Mouse (Mus musculus): ENCODE results near the gene Dnttip1. TPM values are rescaled to one million over a fixed set of nuclear protein-coding genes. Genes with fewer than 3 reads are reported as not detected.
"Not testable (repeated sequence)": the region's sequence is repeated elsewhere in the genome, so short reads cannot be mapped to it uniquely, and the experiment has no call there.

The Dnttip1 gene
- 56.9 and 61.0 TPM in 2 replicates for polyA plus RNA-seq (2016; fragmentation: Nextera tagmentation; extraction: Ambion mirVana)

DNA sequence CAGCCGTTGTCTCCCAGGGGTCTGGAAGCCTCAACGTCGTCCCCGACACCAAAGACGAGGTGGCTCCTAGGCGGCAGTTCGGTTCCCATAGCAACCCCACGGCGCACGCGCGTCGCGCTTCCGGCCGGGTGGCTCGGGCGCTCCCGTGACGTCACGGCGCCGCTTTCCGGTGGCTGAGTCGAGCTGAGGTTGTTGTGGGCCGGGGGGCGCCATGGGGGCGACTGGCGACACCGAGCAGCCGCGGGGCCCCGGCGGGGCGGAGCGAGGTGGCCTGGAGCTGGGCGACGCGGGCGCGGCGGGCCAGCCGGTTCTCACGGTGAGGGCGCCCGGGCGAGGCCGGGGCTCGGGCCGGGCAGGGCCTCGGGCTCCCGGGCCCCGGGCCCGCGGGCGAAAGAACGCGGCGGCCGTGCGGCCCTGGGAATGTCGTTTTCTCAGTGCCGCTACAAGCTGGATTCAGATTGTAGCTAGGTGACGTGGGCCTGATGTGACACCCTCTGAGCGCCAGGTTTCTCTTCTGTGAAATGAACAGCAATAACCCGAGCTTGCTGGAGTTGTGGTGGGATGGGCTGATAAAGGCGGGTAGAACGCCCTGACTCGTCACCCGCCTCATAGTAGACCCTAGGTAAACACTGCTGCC lies at the start of gene Dnttip1, which contains the start of gene Wfdc3:
Gene Dnttip1 (plus strand): TSS at position 141 of the 637 bp plus-strand sequence.
Gene Wfdc3 (minus strand): TSS at position 89 of the 637 bp plus-strand sequence.
- no peaks in the 10 kb centered on the region for H3K9me3 ChIP-seq (replicated peaks)
- 1% methylated on average over 65 of the region's 70 CpGs for WGBS (ENCODE audit: insufficient replicate concordance)
- H3K4me2 ChIP-seq = peak within 1 kb of the TSS; percentile 92
- peak within 1 kb of the TSS; percentile 95 for H3K9ac ChIP-seq
- H3K27ac ChIP-seq = peak within 1 kb of the TSS; percentile 90
- H3K36me3 ChIP-seq = peaks cover 37% of the 10 kb centered on the region
- peaks cover 40% of the 10 kb centered on the region for H3K4me1 ChIP-seq
- peaks cover 27% of the 10 kb centered on the region for H3K27me3 ChIP-seq (replicated peaks)
- H3K4me3 ChIP-seq = peak within 1 kb of the TSS; percentile 94
- peak; percentile 86 for ATAC-seq

DNA sequence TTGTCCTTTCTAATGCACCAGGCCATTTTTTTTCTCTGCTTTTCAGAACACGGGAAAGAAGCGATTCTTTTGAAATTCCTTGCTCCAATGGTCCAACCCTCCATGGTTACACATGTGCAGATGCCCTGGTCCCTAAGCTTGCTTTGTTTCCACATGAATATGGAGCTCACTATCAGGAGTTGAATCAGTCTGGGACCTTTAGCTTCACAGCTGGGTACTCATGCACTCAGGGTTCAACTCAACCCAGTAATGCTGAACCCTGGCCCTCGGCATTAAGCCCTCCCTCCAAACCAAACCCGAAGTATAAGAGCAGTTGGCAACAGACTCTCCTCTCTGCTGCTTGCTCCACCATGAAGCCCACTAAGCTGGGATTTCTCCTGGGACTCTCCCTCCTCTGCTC lies 47.6 kb upstream of the Dnttip1 start, which contains the start of gene Spint4:
Gene Spint4 (plus strand): TSS at position 301 of the 400 bp plus-strand sequence.
- no peaks in the 10 kb centered on the region for H3K36me3 ChIP-seq
- no peaks in the 10 kb centered on the region for H3K27me3 ChIP-seq (replicated peaks)
- no peak for ATAC-seq
- WGBS (ENCODE audit: insufficient replicate concordance) = 72% methylated on average over 4 of the region's 4 CpGs
- no peak within 1 kb of the TSS for H3K9ac ChIP-seq
- H3K27ac ChIP-seq = no peak within 1 kb of the TSS
- H3K4me1 ChIP-seq = no peaks in the 10 kb centered on the region
- no peak within 1 kb of the TSS for H3K4me2 ChIP-seq
- H3K4me3 ChIP-seq = no peak within 1 kb of the TSS
- no peaks in the 10 kb centered on the region for H3K9me3 ChIP-seq (replicated peaks)

DNA sequence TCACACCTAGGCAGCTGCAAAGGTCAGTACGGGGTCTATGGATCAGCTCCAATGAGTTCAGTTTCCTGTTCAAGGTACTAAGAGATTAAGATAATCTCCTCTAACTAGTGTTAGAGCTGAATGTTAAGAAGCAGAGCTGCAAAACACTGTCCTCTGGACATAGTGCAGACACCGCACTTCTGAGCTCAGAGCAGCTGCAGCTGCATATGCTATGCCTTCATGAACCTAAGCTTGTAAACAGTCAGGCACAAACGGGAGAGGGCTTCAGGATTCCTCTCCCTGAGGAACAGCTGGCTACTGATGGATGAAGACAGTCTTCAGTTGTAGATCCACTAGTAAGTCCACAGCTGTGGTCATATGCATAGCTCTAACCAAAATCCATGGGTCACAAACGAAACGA lies 44.8 kb upstream of the Dnttip1 start:
- Histone ChIP-seq H3K27me3 (replicated peaks) (no peaks in the 10 kb centered on the region), H3K4me2 (no peak overlapping the region), H3K27ac (no peak overlapping the region), H3K9ac (no peak overlapping the region), H3K36me3 (no peaks in the 10 kb centered on the region), H3K9me3 (replicated peaks) (no peaks in the 10 kb centered on the region), H3K4me3 (no peak overlapping the region), H3K4me1 (no peaks in the 10 kb centered on the region)
- 68% methylated on average over 5 of the region's 5 CpGs for WGBS (ENCODE audit: insufficient replicate concordance)
- no peak for ATAC-seq

DNA sequence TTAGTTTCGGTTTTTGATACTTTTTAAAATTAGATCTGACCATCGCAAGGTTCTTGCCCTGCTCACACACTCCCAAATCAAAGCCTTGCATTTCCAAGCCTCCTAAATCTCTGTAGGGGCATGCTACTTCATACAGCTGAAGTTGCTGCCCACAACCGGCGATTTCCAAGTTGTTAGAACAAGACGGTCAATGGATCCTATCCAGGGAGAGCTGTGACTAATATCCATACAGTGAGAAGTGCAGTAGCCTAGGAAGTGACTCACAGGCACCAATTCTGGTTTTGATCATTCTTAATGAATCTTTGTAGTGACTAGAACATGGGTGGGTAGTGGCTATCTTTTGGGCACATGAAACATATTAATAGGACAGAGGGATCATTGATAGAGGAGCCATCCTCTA lies 44.0 kb upstream of the Dnttip1 start:
- no peak overlapping the region for H3K4me2 ChIP-seq
- ATAC-seq = no peak
- WGBS (ENCODE audit: insufficient replicate concordance) = 73% methylated on average over 5 of the region's 5 CpGs

DNA sequence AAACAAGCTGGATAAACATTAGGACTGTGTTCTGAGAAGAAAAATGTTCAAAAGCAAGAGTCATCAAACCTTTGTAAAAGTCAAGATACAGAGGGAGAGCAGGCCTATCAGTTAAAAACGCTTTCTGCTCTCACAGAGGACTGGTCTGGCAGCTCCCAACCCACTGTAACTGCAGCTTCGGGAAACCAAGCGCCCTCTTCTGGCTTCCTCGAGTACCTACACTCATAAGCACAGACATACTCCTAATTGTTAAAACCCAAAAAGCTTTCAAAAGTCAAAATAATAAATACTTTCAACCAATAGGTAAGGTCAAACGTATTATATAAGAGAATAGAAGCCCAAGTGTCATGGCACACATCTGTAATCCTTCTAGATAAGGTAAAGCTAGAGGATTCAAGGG lies 41.5 kb upstream of the Dnttip1 start:
- no peaks in the 10 kb centered on the region for H3K36me3 ChIP-seq
- H3K4me3 ChIP-seq = no peak overlapping the region
- H3K4me2 ChIP-seq = no peak overlapping the region
- H3K27ac ChIP-seq = no peak overlapping the region
- no peaks in the 10 kb centered on the region for H3K9me3 ChIP-seq (replicated peaks)
- WGBS (ENCODE audit: insufficient replicate concordance) = 53% methylated on average over 5 of the region's 5 CpGs
- ATAC-seq = no peak
- H3K9ac ChIP-seq = no peak overlapping the region
- no peaks in the 10 kb centered on the region for H3K27me3 ChIP-seq (replicated peaks)
- H3K4me1 ChIP-seq = no peaks in the 10 kb centered on the region

More for the DNA sequence above, 44.0 kb upstream of the Dnttip1 start:
- no peaks in the 10 kb centered on the region for H3K9me3 ChIP-seq (replicated peaks)
- H3K27me3 ChIP-seq (replicated peaks) = no peaks in the 10 kb centered on the region
- no peaks in the 10 kb centered on the region for H3K4me1 ChIP-seq
- no peak overlapping the region for H3K4me3 ChIP-seq
- no peak overlapping the region for H3K9ac ChIP-seq
- H3K36me3 ChIP-seq = no peaks in the 10 kb centered on the region
- H3K27ac ChIP-seq = no peak overlapping the region

DNA sequence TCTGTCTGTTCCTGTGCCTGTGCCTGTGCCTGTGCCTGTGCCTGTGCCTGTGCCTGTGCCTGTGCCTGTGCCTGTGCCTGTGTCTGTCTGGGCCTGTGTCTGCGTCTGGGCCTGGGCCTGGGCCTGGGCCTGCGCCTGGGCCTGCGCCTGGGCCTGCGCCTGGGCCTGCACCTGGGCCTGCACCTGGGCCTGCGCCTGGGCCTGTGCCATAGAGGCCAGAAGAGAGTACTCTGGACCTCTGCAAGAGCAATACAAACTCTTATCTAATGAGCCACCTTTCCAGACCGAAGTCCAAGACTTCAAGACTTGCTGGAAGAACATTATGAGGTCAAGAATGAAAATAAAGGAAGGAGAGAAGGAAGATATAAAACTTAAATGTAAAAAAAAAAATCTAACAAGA lies 40.5 kb upstream of the Dnttip1 start:
- Histone ChIP-seq H3K4me3 (no peak overlapping the region), H3K27ac (no peak overlapping the region), H3K4me1 (no peaks in the 10 kb centered on the region), H3K4me2 (no peak overlapping the region), H3K9me3 (replicated peaks) (no peaks in the 10 kb centered on the region), H3K36me3 (no peaks in the 10 kb centered on the region), H3K27me3 (replicated peaks) (no peaks in the 10 kb centered on the region; the same call in 1 of the 2 replicates), H3K9ac (no peak overlapping the region)
- WGBS (ENCODE audit: insufficient replicate concordance) = 75% methylated on average over 6 of the region's 6 CpGs
- no peak for ATAC-seq

- Histone ChIP-seq H3K4me2 (no peak overlapping the region), H3K36me3 (no peaks in the 10 kb centered on the region), H3K9ac (no peak overlapping the region), H3K4me1 (no peaks in the 10 kb centered on the region), H3K27me3 (replicated peaks) (no peaks in the 10 kb centered on the region; the same call in 1 of the 2 replicates), H3K4me3 (no peak overlapping the region), H3K27ac (no peak overlapping the region), H3K9me3 (replicated peaks) (no peaks in the 10 kb centered on the region)
- ATAC-seq = no peak
- WGBS (ENCODE audit: insufficient replicate concordance) = 77% methylated on average over 14 of the region's 14 CpGs
Measured at GRCm38 (mm10) chr2:164705991-164706390, 39.8 kb upstream of the Dnttip1 start.

- H3K36me3 ChIP-seq = no peaks in the 10 kb centered on the region
- H3K27me3 ChIP-seq (replicated peaks) = no peaks in the 10 kb centered on the region
- H3K4me1 ChIP-seq = no peaks in the 10 kb centered on the region
- no peak within 1 kb of the TSS for H3K4me3 ChIP-seq
- H3K9ac ChIP-seq = no peak within 1 kb of the TSS
- no peak for ATAC-seq
- no peak within 1 kb of the TSS for H3K27ac ChIP-seq
- WGBS (ENCODE audit: insufficient replicate concordance) = 53% methylated on average over 6 of the region's 6 CpGs
- H3K9me3 ChIP-seq (replicated peaks) = no peaks in the 10 kb centered on the region
- H3K4me2 ChIP-seq = no peak within 1 kb of the TSS
Measured at GRCm38 (mm10) chr2:164715005-164715404, 30.8 kb upstream of the Dnttip1 start, which contains the start of gene Spint5. Spint5 (plus strand) TSS chr2:164715305.

- H3K27me3 ChIP-seq (replicated peaks); H3K4me2 ChIP-seq; H3K27ac ChIP-seq; H3K9me3 ChIP-seq (replicated peaks); ATAC-seq; H3K4me3 ChIP-seq; H3K4me1 ChIP-seq; H3K9ac ChIP-seq; H3K36me3 ChIP-seq: not testable (repeated sequence)
- 76% methylated on average over 23 of the region's 23 CpGs for WGBS (ENCODE audit: insufficient replicate concordance)
Measured at GRCm38 (mm10) chr2:164716194-164716786, 29.5 kb upstream of the Dnttip1 start.

DNA sequence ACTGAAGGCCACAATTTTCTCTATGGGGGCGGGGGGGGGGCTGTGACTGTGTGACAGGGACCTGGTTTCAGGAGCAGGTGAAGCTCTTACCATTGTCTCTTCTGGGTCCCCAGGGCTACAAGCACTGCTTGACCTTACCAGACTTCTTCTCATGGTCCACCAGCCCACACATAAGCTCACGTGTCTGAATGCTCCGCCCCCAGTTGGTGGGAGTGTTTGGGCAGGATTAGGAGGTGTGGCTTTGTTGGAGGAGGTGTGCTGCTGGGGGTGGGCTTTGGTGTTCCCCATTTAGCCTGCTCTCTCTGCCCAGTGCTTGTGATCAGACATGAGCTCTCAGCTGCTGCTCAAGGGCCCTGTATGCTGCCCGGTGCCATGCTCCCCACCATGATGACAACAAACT lies 22.5 kb upstream of the Dnttip1 start:
- Histone ChIP-seq H3K27me3 (replicated peaks) (0 out of 2 replicates have a peak, but pooled peaks cover 6% of the 10 kb centered on the region), H3K36me3 (no peaks in the 10 kb centered on the region), H3K9ac (no peak overlapping the region), H3K4me2 (no peak overlapping the region), H3K4me1 (no peaks in the 10 kb centered on the region), H3K27ac (no peak overlapping the region), H3K9me3 (replicated peaks) (no peaks in the 10 kb centered on the region), H3K4me3 (no peak overlapping the region)
- 40% methylated on average over 4 of the region's 4 CpGs for WGBS (ENCODE audit: insufficient replicate concordance)
- ATAC-seq = no peak

- Histone ChIP-seq H3K4me2 (no peak overlapping the region), H3K36me3 (no peaks in the 10 kb centered on the region), H3K9ac (no peak overlapping the region), H3K4me1 (no peaks in the 10 kb centered on the region), H3K27me3 (replicated peaks) (0 out of 2 replicates have a peak, but pooled peaks cover 6% of the 10 kb centered on the region), H3K4me3 (no peak overlapping the region), H3K27ac (no peak overlapping the region), H3K9me3 (replicated peaks) (no peaks in the 10 kb centered on the region)
- peak; percentile 65; the same call in 1 of the 2 replicates for ATAC-seq
- WGBS (ENCODE audit: insufficient replicate concordance) = 16% methylated on average over 6 of the region's 6 CpGs
Measured at GRCm38 (mm10) chr2:164725895-164726619, 19.7 kb upstream of the Dnttip1 start.

GRCm38 (mm10) chr2:164731719-164732118 lies 14.1 kb upstream of the Dnttip1 start:
- H3K27ac ChIP-seq = no peak overlapping the region
- peaks cover 21% of the 10 kb centered on the region; the same call in 1 of the 2 replicates for H3K27me3 ChIP-seq (replicated peaks)
- no peaks in the 10 kb centered on the region; the same call in 1 of the 2 replicates for H3K4me1 ChIP-seq
- no peak for ATAC-seq
- no peak overlapping the region for H3K9ac ChIP-seq
- no peaks in the 10 kb centered on the region for H3K36me3 ChIP-seq
- H3K9me3 ChIP-seq (replicated peaks) = no peaks in the 10 kb centered on the region
- 59% methylated on average over 5 of the region's 5 CpGs for WGBS (ENCODE audit: insufficient replicate concordance)
- H3K4me3 ChIP-seq = no peak overlapping the region
- no peak overlapping the region for H3K4me2 ChIP-seq
